Mouse (Mus musculus) spleen, adult 2 months (tissue): ENCODE results near the gene Dmrtc2. TPM values are rescaled to one million over a fixed set of nuclear protein-coding genes. Genes with fewer than 3 reads are reported as not detected.
A peak's percentile ranks its signal among the peaks of the same experiment; 100 is the strongest.

Experiments
- DNase-seq, 2 experiments: peaks; one replicate each; pipeline versions ENCODE4 v3.0.0 to v3.0.0-alpha.2; 2012 to 2021; ENCODE audit warnings: low spot score in 2 of 2, low read depth in 1 of 2
- H3K27ac ChIP-seq: fragments of 200-500 bp; 2 replicates; pipeline ENCODE4 v1.5.1; 2012; ENCODE audit warnings: low read length, inconsistent platforms; ENCODE audit not compliant: insufficient read depth
- H3K27me3 ChIP-seq: fragments of 200-500 bp; 2 replicates; pipeline ENCODE4 v1.6.1; 2012; ENCODE audit warnings: mild to moderate bottlenecking, moderate library complexity, low read length, inconsistent platforms; ENCODE audit not compliant: control insufficient read depth, insufficient read depth
- H3K36me3 ChIP-seq: fragments of 200-500 bp; 2 replicates; pipeline ENCODE4 v1.6.1; 2012; ENCODE audit warnings: mild to moderate bottlenecking, low read length, inconsistent platforms; ENCODE audit not compliant: control insufficient read depth, insufficient read depth
- H3K4me1 ChIP-seq: fragments of 200-500 bp; 2 replicates; pipeline ENCODE4 v1.6.1; 2011; ENCODE audit warnings: inconsistent platforms; ENCODE audit not compliant: control insufficient read depth, insufficient read depth, insufficient read length
- H3K4me3 ChIP-seq: fragments of 200-500 bp; 2 replicates; pipeline ENCODE4 v1.5.1; 2011; ENCODE audit warnings: mild to moderate bottlenecking, inconsistent platforms; ENCODE audit not compliant: insufficient read depth, insufficient read length; ENCODE audit errors: extremely low read depth
- CTCF ChIP-seq: fragments of 200-500 bp; IDR thresholded peaks from 2 replicates; pipeline ENCODE4 v1.5.1; 2011; ENCODE audit warnings: mild to moderate bottlenecking, inconsistent platforms; ENCODE audit not compliant: insufficient read depth, insufficient read length, insufficient replicate concordance; ENCODE audit errors: extremely low read depth
- POLR2A ChIP-seq: fragments of 200-500 bp; IDR thresholded peaks from 2 replicates; pipeline ENCODE4 v1.6.1; 2011; ENCODE audit warnings: low read depth, low read length, inconsistent platforms
- whole genome bisulfite sequencing: fragments of 180-500 bp; shearing (Covaris S2); methylation state at CpG from one replicate; pipeline ENCODE4 v1.1.7; 2018; 5-methylcytosine and 5-hydroxymethylcytosine counted together
- polyA plus RNA-seq: library from polyadenylated mRNA; depleted of rRNA; stranded (reverse); fragments of >200 nt; gene quantifications from 2 replicates; pipeline ENCODE4 v1.2.3, GENCODE M21; 2012

Dmrtc2 gene
- polyA plus RNA-seq, 1 experiment, result not detected

DNA sequence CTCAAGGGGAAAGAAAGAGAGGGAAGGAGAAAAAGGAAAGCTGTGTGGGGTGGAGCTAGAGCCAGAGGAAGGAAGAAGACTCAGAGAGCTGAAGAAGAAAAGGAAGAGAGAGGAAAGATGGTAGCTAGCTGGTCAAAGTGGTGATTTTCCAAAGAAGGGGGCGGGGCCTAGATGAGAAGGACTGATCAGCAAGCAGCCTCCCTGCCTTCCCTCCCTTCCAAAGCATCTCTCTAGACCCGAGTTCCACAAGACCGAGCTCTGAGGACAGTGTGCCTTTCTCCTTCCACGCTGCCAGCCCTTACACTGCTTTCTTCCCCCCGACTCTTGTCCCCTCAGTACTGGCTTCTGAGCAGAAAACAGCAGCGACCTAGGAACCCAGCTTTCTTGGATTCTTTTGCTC is 5.7 kb upstream of the Dmrtc2 start:
- H3K4me3 ChIP-seq, result no peak overlapping the region
- no peak for DNase-seq
- no peak overlapping the region for H3K27ac ChIP-seq
- H3K36me3 ChIP-seq, result no peaks in the 10 kb centered on the region
- H3K27me3 ChIP-seq, result no peaks in the 10 kb centered on the region
- TF ChIP-seq POLR2A, result no peak
- no peak for TF ChIP-seq CTCF
- no peaks in the 10 kb centered on the region for H3K4me1 ChIP-seq
- WGBS, result 47% methylated on average over 6 of the region's 6 CpGs

DNA sequence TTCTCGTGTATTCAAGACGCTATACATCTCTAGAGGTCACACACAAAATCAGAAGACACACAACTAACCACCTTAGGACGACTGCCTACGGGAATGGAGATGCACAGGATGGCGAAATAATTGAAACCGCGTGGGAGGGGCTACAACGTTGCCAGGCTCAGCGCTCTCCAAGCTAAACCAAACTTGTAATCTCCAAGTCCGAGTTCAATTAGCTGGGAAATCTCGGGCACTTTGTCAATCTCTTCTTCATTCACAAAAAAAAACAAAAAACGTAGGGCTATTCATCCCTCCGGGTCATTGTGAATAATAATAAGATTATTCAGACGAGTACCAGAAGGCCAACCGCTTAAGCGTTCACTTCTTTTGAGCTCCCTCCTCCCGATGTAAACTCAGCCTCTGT is 777 bp upstream of the Dmrtc2 start:
- H3K36me3 ChIP-seq, result no peaks in the 10 kb centered on the region
- no peak for TF ChIP-seq CTCF
- TF ChIP-seq POLR2A, result no peak
- 72% methylated on average over 17 of the region's 17 CpGs for WGBS
- H3K4me3 ChIP-seq, result no peak overlapping the region
- no peaks in the 10 kb centered on the region for H3K27me3 ChIP-seq
- DNase-seq, result no peak
- no peaks in the 10 kb centered on the region for H3K4me1 ChIP-seq
- H3K27ac ChIP-seq, result no peak overlapping the region

GRCm38 (mm10) chr7:24877588-24877987 is 7.7 kb downstream of the Dmrtc2 start:
- Histone ChIP-seq H3K36me3 (no peaks in the 10 kb centered on the region), H3K4me1 (no peaks in the 10 kb centered on the region), H3K27ac (no peak overlapping the region), H3K4me3 (no peak overlapping the region), H3K27me3 (no peaks in the 10 kb centered on the region)
- no peak for DNase-seq
- TF ChIP-seq CTCF, result no peak
- no peak for TF ChIP-seq POLR2A
- WGBS, result 77% methylated on average over 3 of the region's 3 CpGs

GRCm38 (mm10) chr7:24879620-24880019 is 9.8 kb downstream of the Dmrtc2 start:
- no peak for DNase-seq
- 85% methylated on average over 2 of the region's 2 CpGs for WGBS
- Histone ChIP-seq H3K4me3 (no peak overlapping the region), H3K27me3 (no peaks in the 10 kb centered on the region), H3K36me3 (no peaks in the 10 kb centered on the region), H3K4me1 (no peaks in the 10 kb centered on the region), H3K27ac (no peak overlapping the region)
- TF ChIP-seq CTCF, result no peak
- TF ChIP-seq POLR2A, result no peak

DNA sequence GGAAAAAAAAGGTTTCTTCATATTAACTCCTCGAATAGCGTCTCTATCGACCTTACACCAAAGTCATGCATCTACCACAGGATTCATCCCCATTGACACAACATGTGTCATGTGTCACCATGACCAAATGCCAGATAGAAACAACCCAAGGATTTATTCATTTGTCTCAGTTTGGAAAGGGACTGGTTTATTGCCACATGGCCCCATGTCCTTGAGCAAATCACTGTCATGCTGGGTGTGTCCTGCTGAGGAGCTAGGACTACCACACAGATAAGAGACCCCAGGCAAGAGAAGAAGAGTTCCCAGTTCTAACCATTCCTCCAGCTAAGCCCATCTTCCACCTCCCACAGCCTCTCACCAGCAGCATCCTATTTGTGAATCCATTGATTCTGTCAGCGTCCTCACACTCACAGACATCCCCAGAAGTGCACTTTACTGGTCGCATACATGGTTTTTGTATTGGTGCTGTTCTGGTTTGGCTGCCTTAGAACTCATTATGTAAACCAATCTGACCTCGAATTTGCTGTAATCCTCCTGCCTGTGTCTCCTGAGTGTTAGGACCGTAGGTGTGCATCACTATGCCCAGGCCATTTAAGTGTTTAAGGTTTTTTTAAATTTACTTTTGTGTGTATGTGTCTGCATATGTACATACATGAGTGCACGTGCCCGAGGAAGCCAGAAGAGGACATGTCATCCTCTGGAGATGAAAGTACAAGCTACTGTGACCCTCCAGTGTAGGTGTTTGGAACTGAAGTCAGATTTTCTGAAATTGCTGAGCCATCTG is 12.8 kb downstream of the Dmrtc2 start:
- 93% methylated on average over 9 of the region's 9 CpGs for WGBS
- no peak for DNase-seq
- H3K27ac ChIP-seq, result no peak overlapping the region
- H3K4me1 ChIP-seq, result peaks cover 12% of the 10 kb centered on the region; the same call in 1 of the 2 replicates
- H3K27me3 ChIP-seq, result no peaks in the 10 kb centered on the region
- TF ChIP-seq CTCF (no peak), POLR2A (no peak)
- H3K36me3 ChIP-seq, result peaks cover 14% of the 10 kb centered on the region
- H3K4me3 ChIP-seq, result no peak overlapping the region

DNA sequence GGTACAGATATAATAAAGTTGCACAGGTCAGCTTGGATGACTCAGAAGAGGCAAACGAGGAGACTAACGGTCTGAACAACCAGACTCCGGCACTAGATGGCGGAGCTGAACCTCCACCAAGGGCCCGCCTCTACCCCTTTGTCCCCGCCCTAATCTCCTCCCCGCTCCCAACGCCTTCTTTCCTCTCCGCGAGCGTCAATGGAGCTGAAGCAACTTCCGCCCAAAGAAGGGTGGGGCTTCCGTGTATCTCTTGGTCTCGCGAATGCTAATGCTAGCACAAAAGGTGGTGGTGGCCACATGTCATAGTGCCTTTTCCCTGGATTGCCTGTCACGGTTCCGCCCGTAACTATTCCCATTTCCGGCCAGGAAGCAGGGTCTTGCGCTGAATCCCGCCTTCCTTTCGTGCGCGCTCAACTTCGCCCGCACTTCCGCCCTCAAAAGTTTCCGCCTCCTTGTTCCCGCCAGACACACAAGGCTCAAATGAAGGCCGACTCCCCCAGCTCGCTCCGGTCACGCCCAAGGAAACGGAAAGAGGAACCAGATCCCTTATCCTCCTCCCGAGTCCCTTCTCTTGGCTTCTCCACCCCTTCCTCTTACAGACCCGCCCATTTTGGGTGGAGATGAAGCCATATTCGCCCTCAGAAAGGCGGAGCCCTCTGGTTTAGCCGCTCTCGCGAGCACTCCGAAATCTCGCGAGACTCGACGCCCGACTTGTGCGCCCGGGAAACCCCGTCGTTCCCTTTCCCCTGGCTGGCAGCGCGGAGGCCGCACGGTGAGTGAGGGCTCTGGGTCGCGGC is 14.2 kb downstream of the Dmrtc2 start, which contains the start of gene Rps19:
Gene Rps19 (plus strand): TSS at position 476 of the 797 bp plus-strand sequence.
- Histone ChIP-seq H3K4me1 (peaks cover 13% of the 10 kb centered on the region; the same call in 1 of the 2 replicates), H3K27ac (peak within 1 kb of the TSS; percentile 97), H3K27me3 (no peaks in the 10 kb centered on the region), H3K4me3 (peak within 1 kb of the TSS; percentile 86), H3K36me3 (peaks cover 22% of the 10 kb centered on the region)
- WGBS, result under 1% methylated on average over 57 of the region's 57 CpGs
- TF ChIP-seq POLR2A (peak; percentile 68), CTCF (peak; percentile 77)
- peak; percentile 95 to 99 for DNase-seq
